Mouse (Mus musculus) embryonic fibroblast, embryonic 13.5 days (primary cell): ENCODE results near the gene Gatad1.

Source experiments
- CTCF ChIP-seq: IDR thresholded peaks from 2 replicates; pipeline ENCODE4 v1.5.1; 2011; ENCODE audit warnings: mild to moderate bottlenecking, control low read depth, low read length, moderate library complexity, borderline replicate concordance; ENCODE audit not compliant: insufficient read depth
- POLR2A ChIP-seq: IDR thresholded peaks from 2 replicates; pipeline ENCODE4 v1.6.1; 2011; ENCODE audit warnings: low read depth, mild to moderate bottlenecking, control low read depth, low read length, moderate library complexity

DNA sequence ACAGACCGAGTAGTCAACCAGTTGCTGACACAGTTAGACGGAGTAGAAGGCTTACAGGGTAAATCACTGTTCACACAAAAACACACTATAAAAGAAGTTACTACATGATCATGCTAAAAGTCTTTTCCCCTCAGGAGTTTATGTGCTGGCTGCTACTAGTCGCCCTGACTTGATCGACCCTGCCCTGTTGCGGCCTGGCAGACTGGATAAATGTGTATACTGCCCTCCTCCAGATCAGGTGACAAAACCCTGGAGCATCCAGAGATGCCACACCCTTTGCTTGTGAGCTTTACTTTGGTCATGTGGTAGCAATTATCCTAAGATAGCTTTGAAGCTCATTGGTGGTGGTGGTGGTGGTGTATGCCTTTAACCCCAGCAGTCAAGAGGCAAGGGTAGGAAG lies 26.9 kb downstream of the Gatad1 start:
- TF ChIP-seq CTCF, result no peak
- TF ChIP-seq POLR2A, result no peak
